Mouse (Mus musculus): ENCODE results near the gene Duxbl3.
"Not testable (repeated sequence)": the region's sequence is repeated elsewhere in the genome, so short reads cannot be mapped to it uniquely, and the experiment has no call there.

Gene Duxbl3

GRCm38 (mm10) chr14:26257756-26258617 lies at the start of gene Duxbl3:
Gene Duxbl3, plus strand, starts transcription at chr14:26257962.
- not testable (repeated sequence) for DNase-seq (ENCODE audit: low read depth, low spot score)

DNA sequence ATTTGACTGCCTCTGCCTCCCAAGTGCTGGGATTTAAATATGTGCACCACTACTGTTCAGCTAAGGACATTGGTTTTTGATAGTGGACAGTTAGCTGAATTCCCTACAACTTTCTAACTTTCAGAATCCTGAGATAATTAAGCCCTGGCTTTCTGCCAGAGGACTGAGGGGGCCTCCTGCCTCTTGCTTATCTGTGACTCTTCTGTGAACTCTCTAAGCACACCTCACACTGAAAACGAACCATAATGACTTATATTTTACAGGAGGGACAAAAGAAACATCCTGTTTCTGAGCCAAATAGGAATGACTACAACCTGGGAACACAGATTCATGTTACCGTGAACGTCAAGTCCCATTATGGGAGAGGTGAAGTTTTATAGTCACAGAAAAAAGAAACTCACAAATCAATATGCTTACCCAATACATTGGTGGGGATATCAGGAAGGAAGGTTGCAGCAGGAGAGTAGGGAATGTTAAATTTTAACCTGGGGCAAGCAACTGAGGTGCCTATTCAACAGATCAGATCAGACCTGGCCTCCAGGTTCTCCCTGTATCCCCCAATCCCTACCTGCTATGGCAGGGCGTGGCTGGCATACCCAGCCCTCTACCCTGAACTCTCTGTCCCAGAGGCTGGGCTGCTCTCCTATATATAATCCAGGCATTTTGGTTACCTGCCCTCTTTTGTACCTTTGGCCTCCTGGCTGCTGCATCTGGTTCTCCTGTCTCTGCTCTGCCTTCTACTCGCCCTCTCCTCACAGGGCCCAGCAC lies 41.3 kb upstream of the Duxbl3 start:
- not testable (repeated sequence) for DNase-seq (ENCODE audit: low read depth, low spot score)

DNA sequence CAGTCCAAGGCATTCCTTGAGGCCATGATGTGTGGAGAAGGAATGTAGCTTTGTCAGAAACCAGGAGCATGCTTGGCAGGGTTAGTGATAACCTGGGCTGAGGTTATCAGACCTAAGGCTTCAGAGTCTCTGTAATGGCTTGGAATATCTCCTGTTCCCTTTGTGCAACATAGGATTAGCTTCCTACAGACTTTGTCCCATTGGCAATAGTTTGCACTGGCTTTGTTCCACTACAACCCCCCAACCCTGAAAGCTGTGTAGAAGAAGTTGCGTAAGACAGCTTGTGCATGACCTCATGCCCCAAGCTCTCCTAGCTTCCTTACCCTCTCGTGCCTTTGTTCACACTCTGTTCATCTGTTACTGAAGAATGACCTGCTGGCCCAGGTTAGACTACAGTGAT lies 20.6 kb upstream of the Duxbl3 start:
- not testable (repeated sequence) for DNase-seq (ENCODE audit: low read depth, low spot score)

GRCm38 (mm10) chr14:26258729-26259128 lies 967 bp downstream of the Duxbl3 start:
- DNase-seq (ENCODE audit: low read depth, low spot score) = not testable (repeated sequence)

GRCm38 (mm10) chr14:26286737-26287136 lies 29.0 kb downstream of the Duxbl3 start:
- not testable (repeated sequence) for DNase-seq (ENCODE audit: low read depth, low spot score)

- DNase-seq (ENCODE audit: low read depth, low spot score) = no peak
Observed at GRCm38 (mm10) chr14:26293859-26294258, 36.1 kb downstream of the Duxbl3 start.

DNA sequence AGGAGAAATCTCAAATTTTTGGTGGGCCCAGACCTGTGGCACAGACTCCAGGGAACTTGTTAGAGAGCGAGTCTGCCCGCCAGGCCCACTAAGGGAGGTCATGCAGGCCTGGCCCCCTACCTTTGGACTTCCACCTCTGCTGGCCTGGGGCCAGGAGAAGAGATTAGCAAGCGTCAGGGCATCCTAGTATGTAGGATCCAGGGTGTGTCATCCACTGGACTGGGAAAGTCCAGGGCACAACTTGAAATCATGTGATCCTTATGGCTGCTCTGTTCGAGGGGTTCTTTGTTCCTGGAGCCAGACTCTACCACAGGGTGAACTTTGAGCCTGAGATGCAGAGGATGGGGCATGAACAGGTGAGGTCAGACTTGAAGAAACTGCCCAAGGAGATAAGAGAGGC lies 39.3 kb downstream of the Duxbl3 start:
- no peak for DNase-seq (ENCODE audit: low read depth, low spot score)

DNA sequence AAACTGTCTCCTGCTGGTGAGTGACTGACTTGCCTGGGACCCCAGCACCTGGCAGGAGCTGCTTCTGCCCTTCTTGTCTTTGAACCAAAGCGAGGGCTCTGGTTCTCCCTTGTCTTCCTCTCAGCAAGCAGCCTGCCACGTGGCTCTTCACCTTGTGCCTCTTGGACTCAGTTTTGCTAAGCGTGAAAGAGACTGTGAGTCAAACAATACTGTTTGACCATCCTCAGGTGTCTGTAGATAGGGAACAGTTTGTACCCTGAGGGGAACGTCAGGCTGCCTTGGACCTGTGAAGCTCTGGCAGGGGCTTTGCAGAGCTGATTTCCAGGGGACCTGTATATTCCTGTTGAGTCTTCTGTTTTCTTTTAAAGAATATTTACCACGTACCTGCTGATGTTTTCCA lies 39.7 kb downstream of the Duxbl3 start:
- DNase-seq (ENCODE audit: low read depth, low spot score) = no peak

DNA sequence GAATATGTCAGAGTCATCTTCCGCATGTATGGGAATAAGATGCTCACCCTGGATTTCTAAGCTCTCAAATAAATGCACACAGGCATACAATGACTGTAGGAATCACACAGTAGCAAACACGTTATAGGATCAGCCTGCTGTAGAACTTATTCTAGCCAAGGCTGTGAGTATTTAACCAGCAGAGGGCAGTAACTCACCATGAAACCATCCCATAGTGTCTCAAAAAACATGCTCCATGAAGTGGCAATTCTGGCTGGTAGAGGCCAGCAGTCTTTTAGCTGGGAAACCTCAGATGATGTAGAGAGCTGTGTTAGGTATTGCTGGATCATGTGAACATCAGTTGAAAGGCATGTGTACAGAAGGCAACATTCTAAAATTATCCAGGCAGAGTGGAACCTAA lies 45.3 kb downstream of the Duxbl3 start:
- DNase-seq (ENCODE audit: low read depth, low spot score) = peak; percentile 75

GRCm38 (mm10) chr14:26306032-26306431 lies 48.3 kb downstream of the Duxbl3 start:
- DNase-seq (ENCODE audit: low read depth, low spot score) = peak; percentile 62

DNA sequence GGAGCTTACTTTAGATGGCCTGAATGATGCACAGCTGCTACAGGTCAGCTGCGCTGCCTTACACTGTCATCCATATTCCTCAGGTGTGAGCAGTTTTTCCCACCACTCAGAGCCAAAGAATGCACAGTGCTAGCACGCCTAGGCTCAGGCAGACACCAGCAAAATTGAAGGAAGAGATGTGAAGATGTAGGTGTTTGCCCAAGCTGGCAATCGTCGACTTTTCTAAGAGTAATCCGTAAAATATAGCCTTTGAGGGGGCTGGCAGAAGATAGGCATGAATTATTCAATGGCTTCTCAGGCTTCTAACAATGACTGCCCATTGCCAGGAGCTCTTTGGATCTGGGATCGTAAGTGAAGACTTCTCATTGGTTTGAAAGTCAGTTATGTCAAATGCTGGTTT lies 51.1 kb downstream of the Duxbl3 start:
- DNase-seq (ENCODE audit: low read depth, low spot score) = no peak

- no peak for DNase-seq (ENCODE audit: low read depth, low spot score)
Observed at GRCm38 (mm10) chr14:26309511-26309910, 51.7 kb downstream of the Duxbl3 start.

DNA sequence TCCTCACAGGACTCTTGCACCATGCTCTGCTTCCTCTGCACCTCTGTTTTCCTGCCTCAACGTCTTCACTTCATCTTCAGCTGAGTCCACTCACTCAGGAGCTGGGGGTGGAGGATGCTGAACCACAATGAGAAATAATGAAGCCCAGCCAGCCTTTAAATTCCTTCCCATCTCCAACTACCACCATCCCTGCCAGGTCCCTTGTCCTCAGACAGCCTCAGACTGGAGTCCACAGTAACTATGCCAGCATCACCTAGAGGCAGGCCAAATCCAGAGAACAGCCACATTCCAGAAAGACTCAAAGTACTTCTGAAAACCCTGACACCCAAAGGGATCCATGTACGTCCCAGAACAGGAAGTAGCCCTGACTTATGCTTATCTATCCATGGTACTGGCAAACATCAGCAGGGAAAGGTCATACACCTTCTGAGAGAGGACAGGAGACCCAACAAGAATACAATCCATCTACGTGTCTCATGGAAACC lies 58.5 kb downstream of the Duxbl3 start:
- no peak for DNase-seq (ENCODE audit: low read depth, low spot score)

Measured in forelimb bud, embryonic 11.5 days (tissue).